Mouse (Mus musculus) C2C12 (cell line): ENCODE results near the gene Zfp462.

Source experiments
- CEBPB ChIP-seq: IDR thresholded peaks from one replicate; pipeline ENCODE4 v1.6.1; 2011; ENCODE audit warnings: low read depth, mild to moderate bottlenecking, control low read depth, moderate library complexity
- CTCF ChIP-seq: IDR thresholded peaks from one replicate; pipeline ENCODE4 v1.5.1; 2011; ENCODE audit not compliant: control insufficient read depth, insufficient read depth, insufficient read length
- FOSL1 ChIP-seq: IDR thresholded peaks from one replicate; pipeline ENCODE4 v1.8.0; 2011; ENCODE audit warnings: mild to moderate bottlenecking, low read length; ENCODE audit not compliant: poor library complexity, insufficient read depth, severe bottlenecking
- MAX ChIP-seq: IDR thresholded peaks from one replicate; pipeline ENCODE4 v1.6.1; 2011; ENCODE audit warnings: mild to moderate bottlenecking, control low read depth
- MYOG ChIP-seq: IDR thresholded peaks from one replicate; pipeline ENCODE4 v1.6.1; 2011; ENCODE audit not compliant: control insufficient read depth, insufficient read length; ENCODE audit errors: extremely low read depth
- USF1 ChIP-seq: IDR thresholded peaks from one replicate; pipeline ENCODE4 v1.6.1; 2011; ENCODE audit warnings: low read depth, mild to moderate bottlenecking, control low read depth, moderate library complexity

DNA sequence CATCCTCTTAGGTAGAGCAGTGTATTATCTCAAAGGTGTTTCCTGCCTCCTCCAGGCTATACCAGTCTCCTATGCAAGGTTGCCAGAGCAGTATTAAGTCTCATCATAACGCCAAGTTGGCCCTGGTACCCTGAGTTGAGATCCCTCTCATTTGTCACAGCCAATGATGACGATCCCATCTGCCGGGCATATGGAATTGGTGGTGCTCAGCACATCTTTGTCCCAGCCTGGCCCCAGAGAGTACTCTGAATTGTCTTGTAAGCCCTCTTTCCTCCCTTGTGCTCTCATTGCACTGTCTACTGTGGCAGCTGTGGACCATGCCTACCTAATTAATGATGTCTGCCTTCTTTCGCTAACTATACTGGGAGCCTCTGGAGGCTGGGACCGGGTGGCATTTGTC, 126.7 kb downstream of the Zfp462 start:
- TF ChIP-seq CTCF (no peak), FOSL1 (no peak), MAX (no peak), MYOG (no peak), USF1 (no peak), CEBPB (no peak)
